Mouse (Mus musculus): ENCODE results near the gene Atp6v1f.

The Atp6v1f gene

GRCm38 (mm10) chr6:29461502-29461901, 6.0 kb upstream of the Atp6v1f start:
- no peak for DNase-seq (ENCODE audit: low spot score in 2 of 2)

GRCm38 (mm10) chr6:29463388-29463787, 4.1 kb upstream of the Atp6v1f start:
- DNase-seq (ENCODE audit: low spot score in 2 of 2) = no peak

GRCm38 (mm10) chr6:29468851-29469250, 1.3 kb downstream of the Atp6v1f start:
- DNase-seq (ENCODE audit: low spot score in 2 of 2) = no peak

- no peak for DNase-seq (ENCODE audit: low spot score in 2 of 2)
Measured at GRCm38 (mm10) chr6:29471137-29471536, 3.6 kb downstream of the Atp6v1f start, which contains the start of gene Atp6v1fnb. Gene Atp6v1fnb (plus strand): TSS chr6:29471437.

- DNase-seq (ENCODE audit: low spot score in 2 of 2) = peak; percentile 31 to 72
Measured at GRCm38 (mm10) chr6:29473941-29474691, 6.6 kb downstream of the Atp6v1f start.

GRCm38 (mm10) chr6:29474736-29475135, 7.2 kb downstream of the Atp6v1f start:
- DNase-seq (ENCODE audit: low spot score in 2 of 2) = no peak

GRCm38 (mm10) chr6:29482691-29483090, 15.2 kb downstream of the Atp6v1f start:
- no peak for DNase-seq (ENCODE audit: low spot score in 2 of 2)

- DNase-seq (ENCODE audit: low spot score in 2 of 2) = peak in 1 of 2 experiments; percentile 49
Measured at GRCm38 (mm10) chr6:29484716-29485559, 17.4 kb downstream of the Atp6v1f start.

- DNase-seq (ENCODE audit: low spot score in 2 of 2) = no peak
Measured at GRCm38 (mm10) chr6:29485951-29486350, 18.4 kb downstream of the Atp6v1f start.

GRCm38 (mm10) chr6:29494101-29494500, 26.6 kb downstream of the Atp6v1f start:
- no peak for DNase-seq (ENCODE audit: low spot score in 2 of 2)

GRCm38 (mm10) chr6:29496270-29496669, 28.8 kb downstream of the Atp6v1f start:
- DNase-seq (ENCODE audit: low spot score in 2 of 2) = no peak

- no peak for DNase-seq (ENCODE audit: low spot score in 2 of 2)
Measured at GRCm38 (mm10) chr6:29497791-29498190, 30.3 kb downstream of the Atp6v1f start.

GRCm38 (mm10) chr6:29500177-29500576, 32.7 kb downstream of the Atp6v1f start:
- DNase-seq (ENCODE audit: low spot score in 2 of 2) = no peak

GRCm38 (mm10) chr6:29500810-29501209, 33.3 kb downstream of the Atp6v1f start:
- no peak for DNase-seq (ENCODE audit: low spot score in 2 of 2)

- DNase-seq (ENCODE audit: low spot score in 2 of 2) = no peak
Measured at GRCm38 (mm10) chr6:29501599-29501998, 34.1 kb downstream of the Atp6v1f start.

- DNase-seq (ENCODE audit: low spot score in 2 of 2) = no peak
Measured at GRCm38 (mm10) chr6:29505493-29505892, 38.0 kb downstream of the Atp6v1f start.

- DNase-seq (ENCODE audit: low spot score in 2 of 2) = no peak
Measured at GRCm38 (mm10) chr6:29506834-29507233, 39.3 kb downstream of the Atp6v1f start.

GRCm38 (mm10) chr6:29507447-29508309, 40.2 kb downstream of the Atp6v1f start, which contains the start of gene Kcp:
Gene Kcp (minus strand): TSS chr6:29507952.
- DNase-seq (ENCODE audit: low spot score in 2 of 2) = no peak

GRCm38 (mm10) chr6:29509086-29509485, 41.6 kb downstream of the Atp6v1f start:
- no peak for DNase-seq (ENCODE audit: low spot score in 2 of 2)

- no peak for DNase-seq (ENCODE audit: low spot score in 2 of 2)
Measured at GRCm38 (mm10) chr6:29513284-29513683, 45.8 kb downstream of the Atp6v1f start.

GRCm38 (mm10) chr6:29517139-29517538, 49.6 kb downstream of the Atp6v1f start:
- peak in 1 of 2 experiments; percentile 69 for DNase-seq (ENCODE audit: low spot score in 2 of 2)
